Mouse (Mus musculus) CH12.LX (cell line): ENCODE measurements around the gene Lypd6b. TPM values are rescaled to one million over a fixed set of nuclear protein-coding genes. Genes with fewer than 3 reads are reported as not detected.

Experiments
- DNase-seq: peaks from one replicate; pipeline ENCODE4 v3.0.0-alpha.2; 2013; ENCODE audit errors: extremely low read depth
- H3K27ac ChIP-seq: 2 replicates; pipeline ENCODE4 v1.5.1; 2012; ENCODE audit warnings: low read depth, mild to moderate bottlenecking, control low read depth, moderate library complexity; ENCODE audit not compliant: insufficient read depth
- H3K27me3 ChIP-seq: replicated peaks from 2 replicates; pipeline ENCODE3; 2012; ENCODE audit warnings: inconsistent platforms
- H3K36me3 ChIP-seq, 2 experiments: replicated peaks in 1 of 2; 2 replicates each; pipeline versions ENCODE3 to v1.6.1; 2012; ENCODE audit warnings: inconsistent platforms in 1 of 2, low read length in 1 of 2, mild to moderate bottlenecking in 1 of 2, mixed read lengths in 1 of 2, moderate library complexity in 1 of 2; ENCODE audit not compliant: control insufficient read depth in 1 of 2, insufficient read depth in 1 of 2
- H3K4me1 ChIP-seq, 2 experiments: 2 replicates each; pipeline ENCODE4 v1.6.1; 2012; ENCODE audit warnings: inconsistent platforms in 1 of 2, moderate library complexity in 1 of 2; ENCODE audit not compliant: insufficient read depth in 2 of 2, control insufficient read depth in 1 of 2
- H3K4me2 ChIP-seq: 2 replicates; pipeline ENCODE4 v1.6.1; 2012; ENCODE audit warnings: low read depth, mild to moderate bottlenecking, control low read depth; ENCODE audit not compliant: poor library complexity, insufficient read depth, severe bottlenecking
- H3K4me3 ChIP-seq, 3 experiments: fragments of 150-350 bp in 1 of 3; sonication (generic) in 1 of 3; replicated peaks in 1 of 3; 2 replicates each; pipeline versions ENCODE3 to v1.5.1; 2011 to 2012; ENCODE audit warnings: low read depth in 2 of 3, low read length in 2 of 3, mild to moderate bottlenecking in 2 of 3, moderate library complexity in 2 of 3, control low read depth in 1 of 3, improper control_type of control experiment in 1 of 3, inconsistent platforms in 1 of 3, mixed read lengths in 1 of 3; ENCODE audit not compliant: poor library complexity in 1 of 3
- H3K79me2 ChIP-seq: replicated peaks from 2 replicates; pipeline ENCODE4 v1.6.1; 2012; ENCODE audit warnings: mild to moderate bottlenecking, moderate library complexity; ENCODE audit not compliant: control insufficient read depth, poor library complexity, insufficient read depth, severe bottlenecking; ENCODE audit errors: extremely low read depth
- H3K9ac ChIP-seq: 2 replicates; pipeline ENCODE4 v1.6.1; 2012; ENCODE audit warnings: low read depth, mild to moderate bottlenecking, control low read depth, moderate library complexity; ENCODE audit not compliant: insufficient read depth
- H3K9me3 ChIP-seq: replicated peaks from 2 replicates; pipeline ENCODE3; 2012; ENCODE audit warnings: low read length, inconsistent platforms, mixed read lengths
- CHD1 ChIP-seq: IDR thresholded peaks from 2 replicates; pipeline ENCODE4 v1.6.1; 2012; ENCODE audit warnings: low read depth, low read length, improper control_type of control experiment, inconsistent platforms
- CTCF ChIP-seq, 2 experiments: IDR thresholded peaks in 1 of 2; conservative IDR thresholded peaks in 1 of 2; 2 replicates each; pipeline ENCODE4 v1.5.1; 2011 to 2012; ENCODE audit warnings: low read depth in 2 of 2, low read length in 2 of 2, improper control_type of control experiment in 1 of 2, inconsistent platforms in 1 of 2, mild to moderate bottlenecking in 1 of 2, moderate library complexity in 1 of 2
- EP300 ChIP-seq: IDR thresholded peaks from 2 replicates; pipeline ENCODE4 v1.6.1; 2011; ENCODE audit warnings: low read length, improper control_type of control experiment
- ETS1 ChIP-seq: conservative IDR thresholded peaks from 2 replicates; pipeline ENCODE4 v1.6.1; 2012; ENCODE audit warnings: low read depth, mild to moderate bottlenecking, inconsistent platforms, low read length, improper control_type of control experiment, moderate library complexity
- GABPA ChIP-seq: IDR thresholded peaks from 2 replicates; pipeline ENCODE4 v1.6.1; 2012; ENCODE audit warnings: low read depth, low read length, improper control_type of control experiment, inconsistent platforms; ENCODE audit not compliant: insufficient replicate concordance
- HCFC1 ChIP-seq: IDR thresholded peaks from 2 replicates; pipeline ENCODE4 v1.6.1; 2012; ENCODE audit warnings: low read depth, mild to moderate bottlenecking, inconsistent platforms, low read length, improper control_type of control experiment
- IRF4 ChIP-seq: IDR thresholded peaks from 2 replicates; pipeline ENCODE4 v1.6.1; 2014; ENCODE audit warnings: low read depth, mild to moderate bottlenecking, inconsistent platforms, low read length, improper control_type of control experiment
- JUND ChIP-seq: conservative IDR thresholded peaks from 2 replicates; pipeline ENCODE4 v1.6.1; 2011; ENCODE audit warnings: low read depth, low read length, improper control_type of control experiment
- KAT2A ChIP-seq: IDR thresholded peaks from 2 replicates; pipeline ENCODE4 v1.6.1; 2012; ENCODE audit warnings: low read length, improper control_type of control experiment, inconsistent platforms; ENCODE audit not compliant: insufficient replicate concordance
- MAFK ChIP-seq: IDR thresholded peaks from 2 replicates; pipeline ENCODE4 v1.6.1; 2011; ENCODE audit warnings: low read length, improper control_type of control experiment; ENCODE audit not compliant: insufficient replicate concordance
- MAX ChIP-seq: IDR thresholded peaks from 2 replicates; pipeline ENCODE4 v1.6.1; 2011; ENCODE audit warnings: low read length, improper control_type of control experiment
- MAZ ChIP-seq: IDR thresholded peaks from 2 replicates; pipeline ENCODE4 v1.6.1; 2012; ENCODE audit warnings: low read depth, mild to moderate bottlenecking, inconsistent platforms, low read length, improper control_type of control experiment, moderate library complexity
- MXI1 ChIP-seq: IDR thresholded peaks from 2 replicates; pipeline ENCODE4 v1.6.1; 2011; ENCODE audit warnings: mild to moderate bottlenecking, low read depth, low read length, improper control_type of control experiment
- MYC ChIP-seq: IDR thresholded peaks from 2 replicates; pipeline ENCODE4 v1.6.1; 2011; ENCODE audit warnings: low read depth, mild to moderate bottlenecking, improper control_type of control experiment, low read length
- NELFE ChIP-seq: IDR thresholded peaks from 2 replicates; pipeline ENCODE4 v1.6.1; 2011; ENCODE audit warnings: low read depth, low read length, improper control_type of control experiment
- POLR2A ChIP-seq: IDR thresholded peaks from 2 replicates; pipeline ENCODE4 v1.6.1; 2011; ENCODE audit warnings: low read depth, mild to moderate bottlenecking, improper control_type of control experiment, low read length
- POLR2AphosphoS2 ChIP-seq: IDR thresholded peaks from 2 replicates; pipeline ENCODE4 v1.6.1; 2011; ENCODE audit warnings: low read depth, low read length, improper control_type of control experiment
- SIN3A ChIP-seq: IDR thresholded peaks from 2 replicates; pipeline ENCODE4 v1.6.1; 2012; ENCODE audit warnings: low read length, improper control_type of control experiment, inconsistent platforms
- SMC3 ChIP-seq: IDR thresholded peaks from 2 replicates; pipeline ENCODE4 v1.6.1; 2011; ENCODE audit warnings: low read depth, low read length, improper control_type of control experiment
- TCF12 ChIP-seq: IDR thresholded peaks from 2 replicates; pipeline ENCODE4 v1.6.1; 2014; ENCODE audit warnings: low read depth, mild to moderate bottlenecking, inconsistent platforms, low read length, improper control_type of control experiment
- UBTF ChIP-seq: IDR thresholded peaks from 2 replicates; pipeline ENCODE4 v1.6.1; 2012; ENCODE audit warnings: low read depth, mild to moderate bottlenecking, inconsistent platforms, low read length, improper control_type of control experiment, moderate library complexity
- USF1 ChIP-seq: IDR thresholded peaks from 2 replicates; pipeline ENCODE4 v1.6.1; 2014; ENCODE audit warnings: low read depth, mild to moderate bottlenecking, inconsistent platforms, low read length, improper control_type of control experiment
- USF2 ChIP-seq: conservative IDR thresholded peaks from 2 replicates; pipeline ENCODE4 v1.6.1; 2011; ENCODE audit warnings: low read depth, low read length, improper control_type of control experiment
- ZKSCAN1 ChIP-seq: IDR thresholded peaks from 2 replicates; pipeline ENCODE4 v1.6.1; 2012; ENCODE audit warnings: low read depth, inconsistent platforms, low read length, improper control_type of control experiment, borderline replicate concordance
- ZMIZ1 ChIP-seq: IDR thresholded peaks from 2 replicates; pipeline ENCODE4 v1.6.1; 2012; ENCODE audit warnings: low read depth, mild to moderate bottlenecking, inconsistent platforms, low read length, improper control_type of control experiment
- ZNF384 ChIP-seq: IDR thresholded peaks from 2 replicates; pipeline ENCODE4 v1.6.1; 2012; ENCODE audit warnings: low read depth, low read length, improper control_type of control experiment, inconsistent platforms
- dilution Hi-C: fragments of 300-500 bp; cut with MboI; formaldehyde crosslinking; loops from 2 replicates; pipeline ENCODE4 v1.14.3; 2020; ENCODE audit warnings: low sequenced_read_pairs; ENCODE audit not compliant: extremely low pct_unique_long_range_greater_than_20kb, extremely low pct_ligation_motif_present
- in situ Hi-C: fragments of 300-500 bp; cut with MboI; formaldehyde crosslinking; loops from 3 replicates; pipeline ENCODE4 v1.14.3; 2019; ENCODE audit warnings: low sequenced_read_pairs, low pct_ligation_motif_present, low pct_unique_long_range_greater_than_20kb, mixed read lengths
- polyA plus RNA-seq: library from polyadenylated mRNA; unstranded; fragments of >175 nt; gene quantifications from 2 replicates; pipeline ENCODE4 v1.2.1, GENCODE M21; 2012; ENCODE audit warnings: low read depth; ENCODE audit not compliant: insufficient read length
- total RNA-seq, 2 experiments: library from RNA; depleted of rRNA; stranded (reverse); fragments of 300-350 nt in 1 of 2; fragments of >200 nt in 1 of 2; gene quantifications; 2 replicates each; pipeline ENCODE4 v1.2.3; 2012 to 2014

Gene Lypd6b
- total and polyA plus RNA-seq, 3 experiments: 0.15 to 1.4 TPM; not detected in 1

GRCm38 (mm10) chr2:49830369-49830768 lies 42.9 kb downstream of the Lypd6b start:
- Histone ChIP-seq H3K4me3 (no peak overlapping the region), H3K27me3 (no peaks in the 10 kb centered on the region), H3K9me3 (no peaks in the 10 kb centered on the region), H3K9ac (no peak overlapping the region), H3K79me2 (no peaks in the 10 kb centered on the region), H3K4me2 (no peak overlapping the region), H3K27ac (no peak overlapping the region), H3K36me3 (no peaks in the 10 kb centered on the region), H3K4me1 (peaks cover 0 to 3% of the 10 kb centered on the region in 2 experiments; a peak in 1 of 4 replicates)
- dilution Hi-C loops: no loop called here
- no peak for DNase-seq
- in situ Hi-C loops: no loop called here
- TF ChIP-seq MAFK (no peak), HCFC1 (no peak), EP300 (no peak), POLR2AphosphoS2 (no peak), POLR2A (no peak), ZKSCAN1 (no peak), CTCF (conservative IDR thresholded peaks at IDR 0.05 in 1 of 2, IDR thresholded peaks at IDR 0.05 in 1 of 2; ENCODE audit: low read depth in 2 of 2, low read length in 2 of 2) (no peak), JUND (no peak), MAZ (no peak), MYC (no peak), GABPA (no peak)

GRCm38 (mm10) chr2:49832277-49832803 lies 44.9 kb downstream of the Lypd6b start:
- H3K4me3 ChIP-seq: no peak overlapping the region
- H3K4me1 ChIP-seq: peaks cover 0 to 3% of the 10 kb centered on the region in 2 experiments; a peak in 1 of 4 replicates
- no peaks in the 10 kb centered on the region for H3K27me3 ChIP-seq
- no peak for DNase-seq
- TF ChIP-seq MAZ: no peak
- no peak for TF ChIP-seq TCF12
- H3K36me3 ChIP-seq: no peaks in the 10 kb centered on the region
- no peaks in the 10 kb centered on the region for H3K9me3 ChIP-seq
- in situ Hi-C loops: no loop called here
- H3K79me2 ChIP-seq: no peaks in the 10 kb centered on the region
- no peak overlapping the region for H3K27ac ChIP-seq
- H3K9ac ChIP-seq: no peak overlapping the region
- dilution Hi-C loops: no loop called here
- H3K4me2 ChIP-seq: no peak overlapping the region

- dilution Hi-C loops: no loop called here
- no peaks in the 10 kb centered on the region for H3K4me1 ChIP-seq
- no peak overlapping the region for H3K4me2 ChIP-seq
- no peak for DNase-seq
- H3K27ac ChIP-seq: no peak overlapping the region
- no peaks in the 10 kb centered on the region for H3K36me3 ChIP-seq
- 0 out of 2 replicates have a peak, but pooled peaks cover 3% of the 10 kb centered on the region for H3K79me2 ChIP-seq
- in situ Hi-C loops: no loop called here
- H3K27me3 ChIP-seq: no peaks in the 10 kb centered on the region
- no peak overlapping the region for H3K9ac ChIP-seq
- H3K4me3 ChIP-seq: no peak overlapping the region
- H3K9me3 ChIP-seq: peaks cover 3% of the 10 kb centered on the region
- TF ChIP-seq ZNF384: no peak
- TF ChIP-seq POLR2A: no peak
- no peak for TF ChIP-seq IRF4
- no peak for TF ChIP-seq USF2
- no peak for TF ChIP-seq CHD1
- TF ChIP-seq USF1: no peak
- no peak for TF ChIP-seq SIN3A
- TF ChIP-seq MAFK: no peak
- no peak for TF ChIP-seq EP300
- TF ChIP-seq MXI1: no peak
- TF ChIP-seq MAX: no peak
- no peak for TF ChIP-seq UBTF
- no peak for TF ChIP-seq ZMIZ1
- TF ChIP-seq POLR2AphosphoS2: no peak
- no peak for TF ChIP-seq NELFE
- TF ChIP-seq ETS1: no peak
- no peak for TF ChIP-seq KAT2A
- no peak for TF ChIP-seq SMC3
These were observed 50.1 kb downstream of the Lypd6b start for GRCm38 (mm10) chr2:49837454-49838059.
